Mouse (Mus musculus) G1E-ER4 (cell line): ENCODE data around the gene Gm20696. TPM values are rescaled to one million over a fixed set of nuclear protein-coding genes. Genes with fewer than 3 reads are reported as not detected.

Experiments
- GATA1 ChIP-seq: IDR thresholded peaks from one replicate; pipeline ENCODE4 v1.8.0; 2012; ENCODE audit warnings: low read length, inconsistent platforms
- polyA plus RNA-seq: library from polyadenylated mRNA; stranded (reverse); fragments of >175 nt; gene quantifications from 2 replicates; pipeline ENCODE4 v1.2.3, GENCODE M21; 2012

The Gm20696 gene
- polyA plus RNA-seq, 1 experiment: not detected

DNA sequence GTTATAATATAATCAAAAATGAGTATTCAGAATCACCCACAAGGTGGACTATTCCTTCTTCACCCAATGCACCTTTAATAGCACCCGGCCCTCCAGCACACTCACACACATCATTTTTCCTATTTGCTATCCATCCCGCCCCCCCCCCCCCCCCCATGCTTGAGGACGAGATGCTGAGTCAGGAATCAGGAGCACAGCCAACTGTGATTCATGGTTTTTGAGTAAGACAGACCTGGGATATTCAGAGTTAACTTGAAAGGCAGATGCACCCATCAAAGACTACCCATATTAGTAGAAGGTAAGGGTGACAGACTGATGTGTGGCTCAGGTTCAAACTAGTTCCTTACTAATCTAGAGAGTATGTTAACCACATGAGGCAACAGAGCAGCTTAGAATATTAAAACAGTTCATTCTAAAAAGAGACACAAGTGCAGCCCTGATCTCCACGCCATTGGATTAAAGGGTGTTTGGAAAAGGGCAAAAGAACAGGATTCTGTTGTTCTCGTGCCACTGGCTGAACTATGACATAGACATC, 417.0 kb downstream of the Gm20696 start:
- no peak for TF ChIP-seq GATA1

DNA sequence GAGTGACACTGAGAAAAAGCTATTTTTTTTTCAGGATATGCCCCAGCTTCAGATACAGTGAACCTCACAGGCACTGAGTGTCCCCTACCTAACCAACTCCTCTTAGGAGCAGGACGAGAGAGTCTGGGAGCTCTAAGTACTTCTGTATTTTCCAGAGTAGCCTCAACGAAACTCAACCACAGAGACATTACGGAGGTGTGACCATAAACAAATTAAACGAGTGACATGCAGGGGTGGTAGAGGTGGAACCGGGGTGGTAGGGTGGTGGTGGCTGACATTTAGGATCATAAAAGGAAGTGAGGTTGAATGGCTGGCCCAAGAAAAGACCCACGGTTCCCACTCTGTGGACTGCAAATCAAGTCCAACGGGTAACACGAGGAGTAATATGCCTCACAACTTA, 418.2 kb downstream of the Gm20696 start:
- TF ChIP-seq GATA1: no peak

GRCm38 (mm10) chr6:99241625-99242395, 424.8 kb downstream of the Gm20696 start:
- no peak for TF ChIP-seq GATA1

- no peak for TF ChIP-seq GATA1
These were observed 425.8 kb downstream of the Gm20696 start for GRCm38 (mm10) chr6:99240764-99241163.

DNA sequence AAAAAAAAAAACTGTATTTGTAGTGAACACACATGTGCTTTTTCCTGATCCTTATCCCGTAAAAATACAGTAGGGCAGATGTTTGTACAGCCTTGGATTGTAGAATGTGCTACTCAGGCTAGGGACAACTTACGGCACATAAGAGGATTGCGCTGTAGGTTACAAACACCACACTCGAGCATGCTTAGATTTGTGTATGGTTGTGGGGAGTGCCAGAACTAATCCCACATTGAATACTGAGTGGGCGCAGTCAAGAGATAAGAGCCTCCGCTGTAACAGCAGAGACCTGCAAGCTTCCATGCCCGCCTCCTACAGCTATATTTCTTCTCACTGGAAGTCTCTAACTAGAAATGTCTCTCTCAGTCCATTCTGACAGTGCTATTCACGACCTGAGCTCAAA, 431.0 kb downstream of the Gm20696 start:
- no peak for TF ChIP-seq GATA1

DNA sequence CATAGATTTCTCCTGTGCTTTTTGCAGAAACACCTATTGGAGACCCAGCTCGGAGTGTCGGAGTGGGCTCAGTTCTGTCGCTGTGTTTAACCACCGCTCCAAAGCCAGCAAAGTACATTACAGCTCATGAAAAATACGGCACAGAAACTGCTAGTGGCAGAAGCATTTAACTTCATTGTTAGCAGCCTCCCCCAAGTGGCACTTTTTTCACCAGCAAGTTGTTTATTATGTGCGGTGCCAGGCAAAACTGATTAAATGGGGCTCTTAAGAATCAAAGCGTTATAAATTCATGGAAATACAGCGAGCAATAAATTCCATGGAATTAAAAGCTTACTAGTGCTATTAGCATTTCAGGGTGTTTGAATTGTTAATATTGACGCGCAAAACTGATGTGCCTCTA, 433.2 kb downstream of the Gm20696 start:
- TF ChIP-seq GATA1: no peak

DNA sequence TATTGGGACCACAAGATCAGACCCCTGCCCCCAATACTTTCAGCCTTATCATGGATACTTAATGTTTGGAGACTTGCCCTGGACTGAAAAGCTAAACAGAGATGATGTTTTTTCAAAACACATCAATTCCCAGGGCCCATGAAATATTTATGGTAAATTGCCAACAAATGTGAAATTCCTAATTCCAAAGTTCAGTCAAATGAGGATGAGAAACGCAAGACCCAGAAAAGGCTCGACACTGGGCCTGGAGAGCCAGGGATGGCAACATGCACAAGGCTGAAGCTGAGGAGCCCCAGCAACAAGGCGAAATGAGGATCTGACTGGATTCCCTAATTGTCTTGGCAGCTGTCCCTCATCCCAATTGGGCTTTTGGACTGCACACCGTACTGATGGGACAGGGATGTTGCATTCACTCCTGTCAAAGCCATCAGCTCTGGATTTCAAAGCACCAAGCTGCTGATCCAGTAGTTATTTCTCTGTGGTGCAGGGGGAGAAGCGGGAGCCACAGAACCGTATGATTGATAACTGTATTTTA, 438.2 kb downstream of the Gm20696 start:
- no peak for TF ChIP-seq GATA1

- no peak for TF ChIP-seq GATA1
These were observed 445.4 kb downstream of the Gm20696 start for GRCm38 (mm10) chr6:99221147-99221546.

- no peak for TF ChIP-seq GATA1
These were observed 446.1 kb downstream of the Gm20696 start for GRCm38 (mm10) chr6:99220472-99220871.

DNA sequence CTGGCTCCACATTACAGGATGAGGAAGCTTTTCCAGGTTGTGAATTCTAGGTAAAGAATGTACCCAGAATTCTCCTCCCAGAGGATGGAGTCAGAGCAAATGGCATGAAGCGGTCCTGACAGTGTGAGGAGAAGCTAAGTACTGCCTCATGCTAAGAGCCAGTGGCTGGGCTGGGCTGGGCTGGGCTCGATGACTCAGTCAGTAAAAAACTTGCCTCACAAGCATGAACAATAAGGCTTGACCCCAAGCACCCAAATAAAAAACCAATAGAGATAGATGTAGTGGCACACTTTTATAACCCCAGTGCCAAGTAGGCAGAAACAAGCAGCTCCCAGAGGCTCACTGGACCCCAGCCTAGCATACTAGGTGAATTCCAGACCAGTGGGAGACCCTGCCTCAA, 448.8 kb downstream of the Gm20696 start:
- TF ChIP-seq GATA1: no peak

GRCm38 (mm10) chr6:99217155-99217554, 449.4 kb downstream of the Gm20696 start:
- no peak for TF ChIP-seq GATA1

DNA sequence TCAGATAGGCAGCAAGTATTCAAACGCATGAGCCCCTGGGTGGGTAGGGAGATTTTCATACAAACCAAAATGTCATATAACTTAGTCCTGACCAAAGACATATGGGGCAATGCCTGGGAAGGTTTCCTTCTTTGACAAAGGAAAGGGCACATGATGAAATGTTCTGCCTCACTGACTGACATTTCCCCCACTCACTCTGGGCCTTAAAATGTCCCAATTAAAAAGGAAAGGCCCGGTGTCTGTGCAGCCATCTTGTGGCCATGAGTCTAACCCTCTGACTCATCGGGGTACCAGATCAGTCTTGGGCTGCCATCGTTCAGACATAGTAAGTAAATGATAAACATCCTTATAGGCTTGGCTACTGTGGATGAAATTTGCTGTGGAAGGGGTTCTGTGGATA, 454.1 kb downstream of the Gm20696 start:
- no peak for TF ChIP-seq GATA1

GRCm38 (mm10) chr6:99211663-99212333, 454.8 kb downstream of the Gm20696 start:
- no peak for TF ChIP-seq GATA1

- no peak for TF ChIP-seq GATA1
These were observed 456.4 kb downstream of the Gm20696 start for GRCm38 (mm10) chr6:99210161-99210560.

Other genes with a start within 250 kb of the Gm20696 start
- gene Foxp1, start 144.1 kb downstream of the Gm20696 start, polyA plus RNA-seq: 70.2 and 88.7 TPM in 2 replicates
- gene Eif4e3, start within 50 bp of the Gm20696 start, polyA plus RNA-seq: not detected in 2 replicates
- gene Gpr27, start 25.9 kb upstream of the Gm20696 start, polyA plus RNA-seq: not detected in 2 replicates
- not detected in 2 replicates for gene Prok2, start 59.6 kb upstream of the Gm20696 start, polyA plus RNA-seq